Mouse (Mus musculus) hindbrain, postnatal 0 days (tissue): ENCODE results near the gene Fbl. TPM values are rescaled to one million over a fixed set of nuclear protein-coding genes. Genes with fewer than 3 reads are reported as not detected.
"Not testable (repeated sequence)": the region's sequence is repeated elsewhere in the genome, so short reads cannot be mapped to it uniquely, and the experiment has no call there.

Experiments used
- ATAC-seq: fragments of 200-750 bp; cut with Nextera tagmentation; 2 replicates; pipeline ENCODE4 v1.8.0; 2017; ENCODE audit warnings: mild to moderate bottlenecking, moderate TSS enrichment, moderate library complexity
- DNase-seq: peaks from one replicate; pipeline ENCODE4 v3.0.0-alpha.2; 2015; ENCODE audit warnings: low spot score
- H3K27ac ChIP-seq: fragments of 300-500 bp; sonication (generic); 2 replicates; pipeline ENCODE4 v1.5.1; 2014; ENCODE audit warnings: mild to moderate bottlenecking
- H3K27me3 ChIP-seq: fragments of 300-500 bp; sonication (generic); 2 replicates; pipeline ENCODE4 v1.6.1; 2014; ENCODE audit warnings: low read length, mixed read lengths; ENCODE audit not compliant: insufficient read depth
- H3K36me3 ChIP-seq: fragments of 300-500 bp; sonication (generic); 2 replicates; pipeline ENCODE4 v1.6.1; 2014; ENCODE audit warnings: low read length, mixed read lengths; ENCODE audit not compliant: insufficient read depth
- H3K4me1 ChIP-seq: fragments of 300-500 bp; sonication (generic); 2 replicates; pipeline ENCODE4 v1.6.1; 2014; ENCODE audit warnings: antibody characterized with exemption, low read length, mixed read lengths; ENCODE audit not compliant: insufficient read depth
- H3K4me2 ChIP-seq: fragments of 300-500 bp; sonication (generic); 2 replicates; pipeline ENCODE4 v1.6.1; 2014; ENCODE audit warnings: low read depth, mild to moderate bottlenecking, low read length, moderate library complexity, mixed read lengths
- H3K4me3 ChIP-seq: fragments of 300-500 bp; sonication (generic); 2 replicates; pipeline ENCODE4 v1.5.1; 2014; ENCODE audit warnings: low read length
- H3K9ac ChIP-seq: fragments of 300-500 bp; sonication (generic); replicated peaks from 2 replicates; pipeline ENCODE4 v1.6.1; 2014; ENCODE audit warnings: mild to moderate bottlenecking, low read length, moderate library complexity, mixed read lengths
- H3K9me3 ChIP-seq: fragments of 300-500 bp; sonication (generic); 2 replicates; pipeline ENCODE4 v1.6.1; 2016; ENCODE audit warnings: low read length, mixed read lengths
- CTCF ChIP-seq: IDR thresholded peaks from 2 replicates; pipeline ENCODE4 v1.5.1; 2016; ENCODE audit warnings: antibody characterized with exemption, control low read depth, low read depth
- WGBS: fragments of 180-500 bp; shearing (Covaris S2); extraction: QIAGEN DNeasy Blood & Tissue Kit; methylation state at CpG from one replicate; pipeline ENCODE4 v1.1.7; 2014; 5-methylcytosine and 5-hydroxymethylcytosine counted together
- polyA plus RNA-seq: library from polyadenylated mRNA; unstranded; fragments of >200 nt; fragmentation: Nextera tagmentation; extraction: Ambion mirVana; gene quantifications from 2 replicates; pipeline ENCODE4 v1.2.1, GENCODE M21; 2015
- total RNA-seq: library from RNA; depleted of rRNA; stranded (reverse); fragments of >200 nt; gene quantifications from 2 replicates; pipeline ENCODE4 v1.2.3, GENCODE M21; 2014; rRNA removed

Gene Fbl
- 23.5 and 24.4 TPM in 2 replicates for total RNA-seq
- 70.7 and 73.7 TPM in 2 replicates for polyA plus RNA-seq

DNA sequence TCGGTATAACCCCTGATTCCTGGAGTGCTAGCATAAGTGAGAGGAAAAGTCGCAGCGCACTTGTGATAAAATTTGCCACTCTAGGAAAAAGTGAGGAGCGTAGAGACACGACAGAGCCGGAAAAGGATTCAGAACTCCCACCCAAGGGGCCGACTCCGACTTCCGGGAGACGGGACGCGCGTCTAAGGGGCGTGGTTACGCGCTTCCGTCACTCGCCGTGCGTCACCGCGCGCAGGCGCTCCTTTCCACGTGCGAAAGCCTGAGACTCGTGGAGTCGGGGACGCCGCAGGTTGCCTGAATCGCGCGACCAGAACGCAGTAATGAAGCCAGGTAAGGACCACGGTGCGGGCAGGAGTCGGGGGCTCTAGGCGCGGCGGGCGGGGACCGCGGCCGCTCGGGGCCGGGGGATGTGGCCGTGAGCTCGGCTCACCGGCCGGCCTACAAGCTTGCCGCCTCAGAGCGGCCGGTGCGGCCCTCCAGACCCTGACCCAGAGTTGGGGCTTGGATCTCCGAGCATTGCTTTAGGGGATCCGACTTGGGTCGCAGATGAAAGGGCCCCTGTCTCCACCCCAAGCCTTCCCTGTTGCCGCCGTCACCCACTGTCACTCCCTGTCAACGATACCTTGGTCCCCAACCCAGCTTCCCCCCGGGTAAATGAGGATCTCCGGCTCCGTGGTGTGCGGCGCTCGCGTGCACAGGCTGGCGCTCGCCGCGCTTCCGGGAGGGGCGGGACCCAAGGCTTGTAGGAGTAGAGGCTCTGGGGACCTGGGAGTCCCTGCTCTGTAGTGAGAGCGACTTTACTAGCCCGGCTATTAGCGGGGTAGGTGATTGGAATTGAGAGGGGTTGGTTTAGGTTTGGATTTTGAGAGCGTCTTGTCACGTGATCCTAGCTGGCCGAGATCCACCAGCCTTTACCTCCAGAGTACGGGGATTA lies at the start of gene Fbl:
TSS of gene Fbl (plus strand) at position 222 of the 934 bp plus-strand sequence.
- Histone ChIP-seq H3K36me3 (no peaks in the 10 kb centered on the region), H3K4me2 (peak within 1 kb of the TSS; percentile 94), H3K4me1 (peaks cover 19% of the 10 kb centered on the region), H3K27ac (peak within 1 kb of the TSS; percentile 78), H3K27me3 (no peaks in the 10 kb centered on the region), H3K9me3 (no peaks in the 10 kb centered on the region), H3K9ac (peak within 1 kb of the TSS; percentile 69), H3K4me3 (peak within 1 kb of the TSS; percentile 82)
- WGBS, result under 1% methylated on average over 75 of the region's 80 CpGs
- TF ChIP-seq CTCF, result no peak
- DNase-seq (peak; percentile 98), ATAC-seq (peak; percentile 93)

- Histone ChIP-seq H3K9me3 (no peaks in the 10 kb centered on the region), H3K27ac (no peak within 1 kb of the TSS), H3K4me3 (no peak within 1 kb of the TSS), H3K27me3 (no peaks in the 10 kb centered on the region), H3K9ac (no peak within 1 kb of the TSS), H3K4me1 (no peaks in the 10 kb centered on the region), H3K4me2 (no peak within 1 kb of the TSS), H3K36me3 (no peaks in the 10 kb centered on the region)
- DNase-seq (no peak), ATAC-seq (no peak)
- 84% methylated on average over 5 of the region's 5 CpGs for WGBS
- TF ChIP-seq CTCF, result no peak
Observed at GRCm38 (mm10) chr7:28129166-28129565, 40.3 kb upstream of the Fbl start, which contains the start of gene 9530053A07Rik. TSS of gene 9530053A07Rik (plus strand) at chr7:28129466.

DNA sequence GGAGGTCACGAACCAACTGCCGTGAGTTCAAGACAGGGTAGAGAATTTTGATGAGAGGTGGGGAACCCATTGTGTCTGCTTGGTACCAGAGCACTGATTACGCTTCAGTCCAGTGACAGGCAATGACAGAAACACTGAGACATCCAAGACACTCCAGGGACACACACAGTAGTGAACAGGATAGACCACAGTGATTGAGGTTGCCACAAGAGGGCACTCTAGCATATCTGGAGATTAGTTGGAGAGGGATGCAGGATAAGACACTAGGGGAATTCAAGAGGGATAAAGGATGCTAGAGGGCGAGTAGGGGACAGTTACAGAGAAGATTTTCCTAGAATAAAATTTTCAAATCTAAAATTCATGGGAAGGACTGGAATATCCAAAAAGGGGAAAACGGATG lies 31.9 kb upstream of the Fbl start:
- no peak overlapping the region for H3K27ac ChIP-seq
- WGBS, result 53% methylated on average over 5 of the region's 5 CpGs
- no peaks in the 10 kb centered on the region for H3K9me3 ChIP-seq
- no peaks in the 10 kb centered on the region for H3K27me3 ChIP-seq
- no peaks in the 10 kb centered on the region for H3K4me1 ChIP-seq
- H3K9ac ChIP-seq, result no peak overlapping the region
- H3K4me2 ChIP-seq, result no peak overlapping the region
- H3K4me3 ChIP-seq, result no peak overlapping the region
- peak; percentile 63; the same call in 1 of the 2 replicates for ATAC-seq
- no peaks in the 10 kb centered on the region for H3K36me3 ChIP-seq
- peak; percentile 72 for DNase-seq
- TF ChIP-seq CTCF, result peak; percentile 78

- H3K36me3 ChIP-seq, result no peaks in the 10 kb centered on the region
- no peak overlapping the region for H3K27ac ChIP-seq
- no peaks in the 10 kb centered on the region for H3K27me3 ChIP-seq
- 17% methylated on average over 3 of the region's 3 CpGs for WGBS
- no peak overlapping the region for H3K4me2 ChIP-seq
- peak; percentile 84 for TF ChIP-seq CTCF
- DNase-seq, result peak; percentile 69
- ATAC-seq, result peak; percentile 82
- 0 out of 2 replicates have a peak, but pooled peaks cover 3% of the 10 kb centered on the region for H3K9me3 ChIP-seq
- no peaks in the 10 kb centered on the region for H3K4me1 ChIP-seq
- no peak overlapping the region for H3K4me3 ChIP-seq
- no peak overlapping the region for H3K9ac ChIP-seq
Observed at GRCm38 (mm10) chr7:28148263-28148662, 21.2 kb upstream of the Fbl start.

- DNase-seq (no peak), ATAC-seq (no peak)
- Histone ChIP-seq H3K4me3 (no peak overlapping the region), H3K36me3 (no peaks in the 10 kb centered on the region), H3K27ac (no peak overlapping the region), H3K4me2 (no peak overlapping the region), H3K9me3 (no peaks in the 10 kb centered on the region), H3K4me1 (no peaks in the 10 kb centered on the region), H3K27me3 (no peaks in the 10 kb centered on the region), H3K9ac (no peak overlapping the region)
- WGBS, result 95% methylated on average over 1 of the region's 1 CpGs
- no peak for TF ChIP-seq CTCF
Observed at GRCm38 (mm10) chr7:28149841-28150240, 19.7 kb upstream of the Fbl start.

DNA sequence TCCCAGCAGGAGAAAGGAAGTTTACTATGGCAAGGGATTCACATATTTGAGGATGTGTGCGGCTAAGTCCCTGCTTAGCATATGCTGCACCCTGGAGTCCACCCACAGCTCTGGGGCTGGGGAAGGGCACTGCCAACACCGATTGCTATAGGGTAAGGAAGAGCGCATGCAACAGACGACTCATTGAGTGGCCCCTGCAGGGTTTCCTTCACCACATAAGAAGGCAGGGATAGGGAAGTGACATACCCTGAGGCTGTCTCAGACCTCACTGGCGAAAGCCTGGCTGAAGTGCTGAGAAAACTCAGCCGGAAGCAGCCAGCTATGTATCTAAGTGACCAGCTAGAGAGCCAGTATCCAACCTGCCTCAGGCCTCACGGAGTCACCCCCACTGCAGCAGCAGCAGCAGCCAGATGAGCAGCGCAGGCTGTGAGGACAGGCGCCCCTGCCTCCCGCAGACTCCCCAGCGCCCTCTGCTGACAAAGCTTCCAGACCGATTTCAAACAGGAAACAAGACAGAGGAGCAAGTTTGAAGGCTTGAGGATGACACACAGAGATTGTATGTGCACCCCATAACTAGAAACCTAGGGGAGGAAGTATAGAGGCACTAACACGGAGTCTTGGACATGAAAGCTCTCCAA lies 17.8 kb upstream of the Fbl start:
- H3K27ac ChIP-seq, result no peak overlapping the region
- no peak overlapping the region for H3K4me2 ChIP-seq
- no peaks in the 10 kb centered on the region for H3K4me1 ChIP-seq
- DNase-seq (peak; percentile 54), ATAC-seq (no peak)
- no peaks in the 10 kb centered on the region for H3K36me3 ChIP-seq
- peak; percentile 73 for TF ChIP-seq CTCF
- no peak overlapping the region for H3K9ac ChIP-seq
- no peaks in the 10 kb centered on the region for H3K27me3 ChIP-seq
- WGBS, result 16% methylated on average over 13 of the region's 13 CpGs
- no peaks in the 10 kb centered on the region for H3K9me3 ChIP-seq
- no peak overlapping the region for H3K4me3 ChIP-seq

DNA sequence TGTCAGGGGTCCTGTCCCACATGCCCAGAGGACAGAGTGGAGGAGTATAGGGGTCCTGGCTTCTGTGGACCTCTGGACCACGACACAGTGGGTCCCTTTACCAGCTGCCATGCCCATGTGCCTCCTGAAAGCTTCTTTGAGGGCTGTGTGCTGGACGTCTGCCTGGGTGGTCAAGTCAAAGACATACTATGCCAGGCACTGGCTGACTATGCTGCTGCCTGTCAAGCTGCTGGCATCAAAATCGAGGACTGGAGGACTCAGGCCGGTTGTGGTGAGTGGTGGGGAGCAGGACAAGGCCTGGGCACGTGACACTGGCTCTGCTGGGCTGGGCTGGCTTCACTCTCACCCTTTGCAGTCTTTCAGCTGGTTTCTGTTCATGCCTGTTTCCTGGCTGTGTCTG lies 15.9 kb upstream of the Fbl start:
- 42% methylated on average over 5 of the region's 5 CpGs for WGBS
- peak; percentile 83 for ATAC-seq

More for the DNA sequence above, 15.9 kb upstream of the Fbl start:
- not testable (repeated sequence) for H3K4me1 ChIP-seq, H3K36me3 ChIP-seq, H3K27me3 ChIP-seq, H3K27ac ChIP-seq, H3K4me2 ChIP-seq, H3K9ac ChIP-seq, H3K4me3 ChIP-seq, H3K9me3 ChIP-seq
- peak; percentile 48 for DNase-seq
